Mouse (Mus musculus) megakaryocyte progenitor cell, adult 5-6 weeks (primary cell): ENCODE data around the gene Otulin. TPM values are rescaled to one million over a fixed set of nuclear protein-coding genes. Genes with fewer than 3 reads are reported as not detected.

Source experiments
- ATAC-seq: replicated peaks from 2 replicates; pipeline ENCODE4 v1.8.0; 2016; ENCODE audit warnings: mild to moderate bottlenecking, moderate TSS enrichment, inconsistent platforms; ENCODE audit not compliant: poor library complexity
- total RNA-seq, 2 experiments: library from RNA; stranded (forward) in 1 of 2; stranded (reverse) in 1 of 2; fragments of 157-497, 149-512 nt in 1 of 2; fragments of 200-1000 nt in 1 of 2; gene quantifications; 2 replicates each; pipeline versions ENCODE4 v1.2.3 to v1.2.4; 2015 to 2017

Otulin gene
- 71.6 and 72.0 TPM in 2 replicates for total RNA-seq (2015)
- 35.4 and 42.0 TPM in 2 replicates for total RNA-seq (2017)

- peak; percentile 95 for ATAC-seq
Measured at GRCm38 (mm10) chr15:27630601-27631383, at the start of gene Otulin. Gene Otulin, minus strand, starts transcription at chr15:27630693.

- ATAC-seq, result no peak
Measured at GRCm38 (mm10) chr15:27678511-27678910, 48.0 kb upstream of the Otulin start.

GRCm38 (mm10) chr15:27677801-27678200, 47.3 kb upstream of the Otulin start:
- ATAC-seq, result no peak

- no peak for ATAC-seq
Measured at GRCm38 (mm10) chr15:27676211-27676610, 45.7 kb upstream of the Otulin start.

- ATAC-seq, result peak; percentile 59
Measured at GRCm38 (mm10) chr15:27675122-27675521, 44.6 kb upstream of the Otulin start.

- ATAC-seq, result no peak
Measured at GRCm38 (mm10) chr15:27674041-27674440, 43.5 kb upstream of the Otulin start.

GRCm38 (mm10) chr15:27673151-27673550, 42.7 kb upstream of the Otulin start:
- ATAC-seq, result no peak

- ATAC-seq, result no peak
Measured at GRCm38 (mm10) chr15:27672259-27672658, 41.8 kb upstream of the Otulin start.

- peak; percentile 18 for ATAC-seq
Measured at GRCm38 (mm10) chr15:27671612-27672245, 41.2 kb upstream of the Otulin start.

GRCm38 (mm10) chr15:27670708-27671107, 40.2 kb upstream of the Otulin start:
- no peak for ATAC-seq

- no peak for ATAC-seq
Measured at GRCm38 (mm10) chr15:27669931-27670411, 39.5 kb upstream of the Otulin start.

- ATAC-seq, result no peak
Measured at GRCm38 (mm10) chr15:27669276-27669675, 38.8 kb upstream of the Otulin start.

- ATAC-seq, result no peak
Measured at GRCm38 (mm10) chr15:27668557-27668956, 38.1 kb upstream of the Otulin start.

- ATAC-seq, result no peak
Measured at GRCm38 (mm10) chr15:27668001-27668461, 37.5 kb upstream of the Otulin start.

GRCm38 (mm10) chr15:27666911-27667539, 36.5 kb upstream of the Otulin start:
- ATAC-seq, result peak; percentile 14

GRCm38 (mm10) chr15:27665392-27665911, 35.0 kb upstream of the Otulin start:
- ATAC-seq, result peak; percentile 43

GRCm38 (mm10) chr15:27664126-27664525, 33.6 kb upstream of the Otulin start:
- peak; percentile 79 for ATAC-seq

GRCm38 (mm10) chr15:27662699-27663098, 32.2 kb upstream of the Otulin start:
- no peak for ATAC-seq

- no peak for ATAC-seq
Measured at GRCm38 (mm10) chr15:27661696-27662095, 31.2 kb upstream of the Otulin start.

GRCm38 (mm10) chr15:27659592-27660244, 29.2 kb upstream of the Otulin start:
- peak; percentile 76 for ATAC-seq

- no peak for ATAC-seq
Measured at GRCm38 (mm10) chr15:27659143-27659542, 28.6 kb upstream of the Otulin start.
